Mouse (Mus musculus): ENCODE measurements at regions not wholly inside any gene's neighbourhood (a gene's known extent, or its start where the extent isn't known, plus 50 kb on each side); places are given as distances from the start of the nearest gene placed in this dataset.

DNA sequence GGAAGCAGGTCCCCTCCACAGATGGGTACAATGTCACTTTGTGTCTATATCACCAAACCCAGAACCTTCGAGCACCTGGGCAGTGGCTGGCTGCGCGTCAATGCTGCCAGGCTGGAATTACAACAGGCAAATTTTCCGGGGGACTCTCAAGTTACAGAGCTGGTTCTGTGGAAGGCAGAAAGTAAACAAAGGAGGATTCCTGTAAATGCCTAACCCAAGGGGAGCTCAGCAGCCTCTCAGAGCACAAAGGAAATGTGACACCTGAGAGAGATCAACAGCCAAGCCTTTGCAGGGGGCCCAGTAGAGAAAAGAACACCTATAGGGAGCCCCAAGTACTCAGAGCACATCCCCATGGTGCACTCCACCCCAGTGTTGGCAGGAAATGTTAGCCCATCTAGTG lies 70.7 kb downstream of the Setd4 start:
- DNase-seq, result no peak

DNA sequence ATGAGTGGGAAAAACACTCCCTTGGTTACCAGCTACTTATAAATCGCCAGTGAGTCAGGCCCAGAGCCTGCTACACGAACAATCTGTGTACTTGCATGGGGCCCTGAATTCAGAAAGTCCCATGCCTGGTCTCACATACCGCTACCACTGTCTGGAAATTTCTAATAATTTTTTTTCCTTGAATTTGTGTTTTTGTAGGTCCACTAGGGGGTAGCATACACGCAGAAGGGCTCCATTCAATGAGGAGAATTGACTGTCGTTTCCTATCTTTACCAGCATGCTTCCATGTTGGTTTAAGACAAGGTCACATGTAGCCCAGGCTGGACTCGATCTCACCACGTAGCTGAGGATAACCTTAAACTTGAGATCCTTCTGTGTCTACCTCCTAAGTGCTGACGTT lies 71.9 kb downstream of the Setd4 start:
- no peak for DNase-seq

DNA sequence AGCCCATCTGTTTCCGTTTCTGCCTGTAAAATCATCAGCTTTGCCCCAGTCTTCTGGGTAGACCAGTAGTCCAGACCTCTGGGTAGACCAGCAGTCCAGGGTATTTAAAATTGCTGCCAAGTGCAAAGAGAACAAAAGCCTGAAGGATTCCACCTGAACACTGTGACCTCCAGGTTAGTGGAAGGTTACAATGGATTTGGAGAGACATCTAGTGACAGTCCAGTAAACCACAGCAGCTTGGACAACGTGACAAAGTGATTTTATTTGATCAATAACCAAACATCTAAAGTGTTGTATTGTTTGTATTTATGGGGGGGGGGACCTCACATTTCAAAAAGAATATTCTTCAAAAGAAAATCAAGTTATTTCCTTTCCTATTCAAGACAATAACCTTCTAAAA lies 81.4 kb downstream of the Setd4 start:
- no peak for DNase-seq

DNA sequence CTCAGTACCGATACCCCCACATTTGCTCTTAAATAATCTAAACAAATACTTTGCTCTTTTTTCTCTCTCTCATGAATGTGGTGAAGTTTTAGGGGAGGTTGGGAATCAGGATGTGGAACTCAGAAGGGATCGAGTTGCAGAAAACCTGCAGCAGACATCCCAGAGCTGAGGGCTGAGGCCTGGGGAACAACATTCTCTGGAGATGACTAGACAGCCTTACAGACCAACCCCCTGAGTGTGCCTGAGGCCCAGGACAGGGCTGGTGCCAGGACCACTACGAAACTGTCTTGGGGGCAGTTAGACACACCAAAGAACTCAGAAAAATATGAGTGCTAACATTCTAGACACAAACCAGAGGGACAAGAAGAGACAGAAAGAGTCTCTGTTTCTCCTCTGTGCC lies 83.4 kb downstream of the Setd4 start:
- DNase-seq, result no peak

DNA sequence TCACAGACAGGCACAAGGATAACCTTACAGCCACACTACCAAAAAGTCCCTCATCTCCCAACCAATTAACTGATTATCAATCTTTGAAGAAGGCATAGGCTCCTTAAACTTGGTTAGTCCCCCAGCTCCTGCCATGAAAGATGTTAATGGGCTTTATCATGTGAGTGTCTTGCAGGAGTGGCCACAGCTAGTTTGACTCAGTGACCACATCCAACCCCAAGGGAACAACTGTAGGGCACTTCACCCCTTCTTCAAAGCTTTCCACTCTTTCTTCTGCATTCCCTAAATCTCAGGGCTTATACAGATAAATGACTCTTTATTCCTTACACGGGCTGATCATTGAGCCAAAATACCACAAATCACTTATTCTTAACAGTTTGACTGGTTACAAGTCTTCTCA lies 85.2 kb downstream of the Setd4 start:
- no peak for DNase-seq

DNA sequence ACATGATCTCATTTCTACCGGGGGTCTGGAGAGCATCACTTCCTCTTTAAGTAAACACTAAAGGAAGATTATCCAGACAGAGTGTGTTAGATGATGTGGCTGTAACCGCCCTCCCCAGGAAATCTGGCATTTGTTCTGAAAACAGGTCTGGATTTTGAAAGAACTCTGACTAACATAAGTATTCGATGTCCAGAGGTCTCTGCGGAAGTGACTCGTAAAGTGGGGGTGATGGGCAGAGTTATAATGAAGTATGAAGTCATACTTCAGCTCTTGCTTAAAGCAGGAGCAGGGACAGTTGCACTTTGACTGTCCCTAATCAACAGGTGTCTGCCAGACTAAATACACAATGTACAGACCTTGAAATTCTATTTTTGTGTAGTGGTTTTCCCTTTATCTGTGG lies 87.1 kb downstream of the Setd4 start:
- no peak for DNase-seq

DNA sequence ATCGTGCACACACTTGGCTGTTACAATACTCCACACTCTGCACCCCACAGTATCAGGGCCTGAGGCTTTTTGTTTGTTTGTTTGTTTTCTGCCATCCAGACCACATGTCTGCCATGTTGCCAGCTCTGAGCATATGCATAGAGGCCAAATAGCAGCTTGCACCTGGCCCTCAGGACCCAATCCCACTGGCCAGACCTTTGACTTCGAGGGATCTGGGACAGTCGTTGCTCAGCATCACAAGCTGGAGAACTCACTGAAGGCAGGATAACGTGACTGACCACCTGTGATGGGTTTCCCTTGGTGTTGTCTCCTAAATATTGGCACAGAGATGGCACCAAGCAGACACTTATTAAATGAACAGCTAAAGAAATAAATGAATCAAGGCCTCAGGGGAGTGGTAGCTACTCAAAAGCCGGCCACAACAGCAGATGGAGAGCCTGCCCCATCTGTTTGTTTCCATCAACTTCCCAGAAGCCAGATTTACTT lies 88.4 kb downstream of the Setd4 start:
- no peak for DNase-seq

DNA sequence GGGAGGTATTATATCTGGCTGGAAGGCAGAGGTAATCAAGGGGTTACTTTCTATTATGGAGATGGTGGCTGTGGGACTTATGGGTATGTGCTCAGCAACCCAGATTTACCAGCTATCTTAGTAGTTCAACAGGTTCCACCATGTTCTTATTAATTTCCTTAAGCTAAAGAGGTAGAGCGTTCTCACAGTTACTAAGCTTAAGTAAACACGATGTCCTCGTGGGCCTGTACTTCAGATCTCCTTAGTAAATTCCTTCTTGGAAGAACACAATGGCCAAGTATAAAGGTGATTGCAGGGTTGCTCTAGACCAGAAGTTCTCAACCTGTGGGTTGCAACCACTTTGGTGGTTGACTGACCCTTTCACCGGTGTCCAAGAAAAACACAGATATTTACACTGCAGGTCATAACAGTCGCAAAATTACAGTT lies 90.2 kb downstream of the Setd4 start:
- DNase-seq, result no peak

DNA sequence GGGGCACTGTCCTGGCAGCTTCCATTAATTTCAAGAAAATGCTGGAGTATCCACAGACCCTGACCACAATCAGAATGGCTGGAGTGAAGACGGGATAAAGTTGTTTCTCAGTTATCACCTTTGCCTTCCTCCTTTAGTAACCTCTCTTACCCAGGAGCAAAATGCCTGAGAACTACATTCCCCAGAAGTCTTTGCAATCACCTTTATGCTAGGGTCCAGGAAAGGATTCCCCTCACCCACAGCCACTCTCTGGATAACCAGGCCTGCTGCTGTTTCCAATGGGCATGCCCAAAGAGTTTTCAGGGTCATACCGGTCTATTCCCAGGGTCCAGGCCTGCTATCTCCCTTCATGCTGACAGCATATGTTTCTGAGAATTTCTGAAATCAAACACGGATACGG lies 91.9 kb downstream of the Setd4 start:
- DNase-seq, result no peak

DNA sequence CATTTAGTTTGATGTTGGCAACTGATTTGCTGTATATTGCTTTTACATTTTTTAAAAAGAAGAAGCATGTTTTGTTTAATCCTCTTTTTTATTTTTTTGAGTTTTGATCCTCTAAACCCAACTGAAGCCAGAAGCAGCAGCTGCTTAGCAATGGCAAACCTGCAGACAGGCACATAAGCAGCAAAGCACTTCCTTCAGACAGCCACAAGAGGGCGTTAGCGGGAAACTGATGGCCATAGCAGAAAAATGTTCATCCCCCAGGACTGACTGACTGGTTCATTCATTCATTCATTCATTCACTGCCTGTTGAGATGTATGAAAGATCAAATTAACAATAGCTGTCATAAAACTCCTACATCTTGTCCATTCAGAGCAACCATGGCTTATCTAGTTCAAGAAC lies 92.3 kb downstream of the Setd4 start:
- no peak for DNase-seq

DNA sequence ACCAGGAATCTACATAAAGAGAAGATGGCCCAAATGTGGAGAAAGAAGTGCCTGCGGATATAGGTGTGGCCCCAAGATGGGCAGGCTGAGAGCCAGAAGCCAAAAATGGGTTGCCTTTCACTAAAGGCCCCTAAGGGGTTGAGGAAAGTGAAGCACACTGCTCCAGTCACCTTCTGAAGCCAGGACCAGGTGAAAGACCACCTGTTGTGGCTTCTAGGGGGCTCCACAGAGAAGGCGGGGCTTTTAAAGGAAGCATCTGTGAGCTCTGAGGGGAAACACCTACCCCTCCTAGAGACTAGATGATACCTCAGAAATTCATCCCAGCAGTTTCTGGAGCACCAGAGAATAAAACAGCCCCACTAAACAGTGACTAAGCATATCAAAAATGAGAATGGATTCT lies 105.1 kb downstream of the Setd4 start:
- DNase-seq, result no peak

DNA sequence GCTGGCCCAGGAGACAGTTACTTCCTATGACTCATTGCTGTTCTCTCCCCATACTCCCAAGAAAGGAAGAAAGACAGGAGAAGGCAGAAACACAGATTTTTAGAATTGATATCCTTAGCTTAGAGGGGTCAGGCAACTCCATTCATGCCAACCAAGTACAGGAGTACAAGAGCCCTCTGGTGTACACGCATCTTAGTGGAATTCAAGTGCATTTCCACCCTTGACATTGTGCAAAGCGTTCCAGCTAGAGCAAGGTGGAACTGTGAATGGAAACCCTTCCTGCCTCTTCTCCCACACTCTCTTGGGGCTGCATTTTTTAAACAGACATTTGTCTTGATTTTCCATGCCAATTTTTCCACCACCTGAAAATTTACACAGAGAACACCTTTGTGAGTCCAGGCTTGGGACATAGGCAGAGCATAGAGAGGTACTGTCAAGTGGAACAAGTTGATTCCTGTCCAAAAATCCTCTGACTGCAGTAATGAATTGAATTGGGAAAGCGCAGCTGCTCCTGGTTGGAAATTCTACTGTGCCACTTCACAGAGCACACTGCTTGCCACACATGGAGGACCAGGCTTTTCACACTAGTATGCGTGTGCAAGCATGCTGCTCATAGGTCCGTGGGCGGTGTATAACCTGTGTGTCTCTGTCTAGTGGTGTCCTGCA lies 110.4 kb downstream of the Setd4 start:
- no peak for DNase-seq

DNA sequence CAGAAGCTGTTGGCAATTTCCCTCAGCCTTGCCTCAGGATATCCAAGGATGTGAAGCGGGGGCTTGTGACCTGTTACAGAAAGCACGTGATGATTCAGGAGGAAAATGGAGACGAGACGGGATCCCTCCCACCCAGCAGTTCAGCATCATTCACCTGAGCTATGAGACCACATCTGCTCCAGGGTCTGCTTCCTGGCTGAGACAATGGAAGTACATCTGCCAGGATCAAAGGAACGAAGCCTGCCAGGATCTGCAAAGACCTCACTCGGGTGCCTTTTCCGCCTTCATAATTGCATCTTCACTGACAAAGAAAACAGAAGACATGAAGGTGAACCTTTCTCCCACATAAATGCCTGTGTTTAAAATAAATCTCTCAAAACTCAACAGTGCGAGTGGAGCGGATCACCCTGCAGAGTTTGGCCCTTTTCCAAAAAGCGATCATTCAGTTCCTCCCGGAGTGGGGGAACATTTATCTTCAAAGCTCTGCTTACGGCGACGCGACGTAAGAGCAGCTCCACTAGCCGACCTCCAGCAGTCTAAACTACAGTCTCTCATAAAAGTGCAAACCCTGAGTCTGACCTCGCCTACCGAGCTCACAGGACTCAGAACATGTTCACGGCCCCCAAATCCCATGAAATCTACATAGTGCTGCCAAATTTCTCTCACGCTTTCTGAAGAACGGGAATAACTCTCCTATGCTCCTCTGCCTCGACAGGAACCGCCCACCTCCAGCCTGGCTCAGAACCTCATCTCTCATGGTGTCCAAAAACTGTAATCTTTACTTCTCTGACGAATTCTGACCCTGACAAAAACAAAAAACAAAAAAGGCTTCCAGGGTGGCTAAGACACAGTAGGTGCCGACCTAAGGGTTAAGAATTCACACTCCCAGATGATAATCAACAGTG lies 117.0 kb downstream of the Setd4 start:
- DNase-seq, result peak; percentile 17

DNA sequence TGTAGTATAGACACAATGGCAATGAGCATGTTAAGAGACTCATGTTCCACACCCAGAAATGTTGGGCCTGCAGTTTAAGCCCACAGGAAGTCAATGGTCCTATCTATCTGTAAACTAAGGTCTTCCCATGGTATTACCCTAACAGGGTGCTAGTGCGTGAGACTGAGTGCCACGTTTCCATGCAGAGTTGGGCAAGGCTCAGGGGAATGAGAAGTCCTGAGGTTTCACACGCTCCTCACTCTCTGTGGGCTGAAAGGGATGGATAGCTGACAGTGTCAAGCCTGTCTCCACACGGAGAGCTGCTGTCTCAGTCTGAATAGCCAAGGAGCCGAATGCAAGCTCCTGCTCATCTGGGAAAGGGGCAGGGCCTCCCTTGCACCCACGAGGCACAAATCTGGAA lies 133.9 kb downstream of the Setd4 start:
- DNase-seq, result no peak

DNA sequence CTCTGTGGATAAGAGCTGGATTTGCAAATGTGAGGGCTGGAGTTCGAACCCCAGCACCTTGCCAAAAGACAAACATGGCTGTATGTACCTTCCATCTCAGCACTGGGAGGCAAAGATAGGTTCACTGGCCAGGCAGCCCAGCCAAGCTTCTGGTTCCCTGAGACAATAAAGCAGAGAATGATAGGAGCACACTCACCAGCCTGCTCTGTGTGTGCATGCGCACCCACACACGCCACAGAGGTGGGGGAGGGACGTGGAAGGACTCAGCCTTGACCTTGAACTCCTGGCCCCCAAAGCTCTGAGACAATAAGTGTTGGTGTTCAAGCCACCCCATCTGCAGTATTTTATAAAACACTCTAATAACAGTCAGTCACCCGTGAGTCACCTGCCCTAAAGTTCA lies 138.1 kb downstream of the Setd4 start:
- no peak for DNase-seq

DNA sequence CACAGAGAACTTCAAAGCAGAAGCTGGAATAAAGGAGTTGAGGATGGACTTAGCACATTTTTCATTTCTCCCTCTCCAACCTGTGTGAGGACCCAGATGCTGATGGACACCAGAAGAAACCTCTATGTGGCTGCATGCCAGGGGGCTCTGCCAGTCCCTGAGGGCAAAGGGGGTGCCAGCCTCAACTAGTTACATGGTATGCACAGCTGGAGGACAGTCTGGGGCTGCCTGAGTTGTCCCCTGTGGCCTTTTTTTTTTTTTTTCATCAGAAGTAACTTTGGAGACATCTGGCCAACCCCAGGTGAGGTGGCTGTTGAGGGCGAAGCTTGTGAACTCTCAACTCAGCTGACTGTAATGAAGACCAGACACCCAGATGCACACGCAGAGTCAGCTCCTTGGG lies 139.0 kb downstream of the Setd4 start:
- no peak for DNase-seq

DNA sequence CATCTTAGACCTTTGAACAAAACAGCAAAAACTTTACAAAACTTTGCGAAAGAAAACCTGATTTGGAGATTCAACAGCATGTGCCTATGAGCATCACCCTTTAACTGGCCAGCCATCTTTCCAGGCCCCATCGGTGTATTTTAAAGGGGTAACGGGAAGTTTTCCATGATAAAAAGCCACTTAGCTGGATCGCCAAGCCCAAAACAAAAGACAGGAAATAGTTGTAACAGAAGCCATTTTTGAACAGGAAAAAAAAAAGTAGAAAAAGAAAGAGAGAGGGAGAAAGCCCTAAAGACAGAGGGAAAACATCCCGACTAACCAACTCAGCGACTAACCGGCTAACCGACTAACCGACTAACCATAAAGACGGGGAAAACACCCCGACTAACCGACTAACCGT lies 140.5 kb downstream of the Setd4 start:
- no peak for DNase-seq

DNA sequence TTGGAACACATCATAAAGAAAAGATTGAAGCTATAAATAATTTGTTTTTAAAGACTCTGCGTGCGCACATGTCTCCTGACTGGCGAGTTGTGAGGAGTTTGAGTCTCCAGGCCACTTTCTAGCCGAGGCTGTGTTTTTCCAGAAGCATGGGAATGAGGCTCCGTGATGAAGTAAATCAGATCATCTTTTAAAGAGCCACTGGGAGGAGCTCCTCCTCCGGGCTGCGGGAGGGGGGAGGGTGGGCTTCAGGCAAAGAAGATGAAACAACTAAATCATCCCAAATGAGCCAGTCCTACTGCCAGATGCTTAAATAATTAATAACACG lies 141.6 kb downstream of the Setd4 start:
- DNase-seq, result no peak

DNA sequence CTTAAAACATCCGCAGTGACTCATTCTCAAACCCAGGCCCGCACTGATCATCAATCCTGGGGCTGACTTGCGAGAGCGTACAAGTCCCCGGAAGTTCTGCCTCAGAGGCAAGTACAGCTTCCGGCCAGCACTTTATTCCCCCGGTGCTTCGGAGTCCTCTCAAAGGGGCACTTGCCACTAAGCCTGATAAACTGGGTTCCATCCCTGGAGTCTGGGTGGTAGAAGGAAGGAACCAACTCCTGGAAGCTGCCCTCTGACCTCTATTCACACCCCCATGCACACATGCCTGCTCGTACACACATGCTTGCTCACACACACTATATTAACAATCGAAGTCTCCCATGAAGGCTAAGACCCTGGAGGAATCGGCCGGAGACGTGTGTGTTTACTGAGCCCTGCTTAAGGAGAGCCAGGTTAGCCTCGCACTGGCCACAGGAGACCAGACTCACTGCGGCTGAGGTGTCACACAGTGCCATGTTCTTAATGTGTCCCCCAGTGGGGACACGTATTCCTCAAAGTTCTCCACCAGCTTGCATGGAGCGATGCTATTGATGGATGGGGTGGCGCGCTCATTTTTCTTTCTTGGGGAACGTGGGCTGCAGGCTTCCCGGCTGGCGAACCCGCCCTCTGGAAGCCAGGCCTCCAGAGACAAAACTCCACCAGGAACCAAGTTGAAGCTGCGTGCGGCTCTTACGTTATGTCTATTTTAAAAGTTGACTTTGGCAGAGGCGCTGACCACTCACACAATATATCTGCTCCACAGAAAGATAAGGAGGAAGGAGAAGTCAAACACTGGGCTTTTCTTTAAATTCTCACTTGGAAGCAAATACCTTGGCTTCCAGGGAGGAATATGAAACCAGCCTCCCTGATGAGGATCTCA lies 142.2 kb downstream of the Setd4 start:
- DNase-seq, result no peak

DNA sequence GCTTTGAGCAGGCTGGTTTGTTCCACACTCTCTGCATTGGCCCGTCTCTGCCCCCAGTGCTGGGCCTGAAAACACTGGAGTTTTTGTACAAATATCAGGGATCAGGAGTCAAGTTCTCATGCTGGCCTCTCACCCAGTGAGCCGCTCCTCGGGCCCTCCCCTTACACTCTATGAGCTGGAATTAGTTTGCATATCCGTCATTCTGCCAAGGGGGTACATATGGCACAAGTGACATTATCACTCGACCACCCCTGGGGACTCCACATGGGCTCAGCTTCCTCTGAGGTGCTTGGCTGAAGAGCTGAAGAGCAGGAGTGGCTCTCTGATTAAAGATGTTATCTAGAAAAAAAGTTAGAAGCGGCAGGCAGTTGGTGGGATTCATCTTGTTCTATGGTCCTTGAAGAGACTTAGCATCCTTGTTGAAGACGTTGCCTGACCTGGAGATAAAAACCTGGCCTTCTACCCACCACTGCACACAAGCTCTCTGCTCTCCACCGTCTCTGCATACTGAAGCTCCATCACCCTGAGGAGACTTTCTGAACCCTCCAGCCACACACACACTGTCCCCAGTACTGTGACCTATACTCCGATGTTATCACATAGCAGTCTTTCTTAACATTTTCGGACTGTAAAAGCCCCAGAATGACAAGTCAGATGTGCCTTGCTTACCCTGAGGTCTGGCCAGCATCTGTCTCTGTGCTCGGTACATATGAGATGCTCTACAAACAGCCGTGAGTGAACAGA lies 144.2 kb downstream of the Setd4 start:
- DNase-seq, result no peak

DNA sequence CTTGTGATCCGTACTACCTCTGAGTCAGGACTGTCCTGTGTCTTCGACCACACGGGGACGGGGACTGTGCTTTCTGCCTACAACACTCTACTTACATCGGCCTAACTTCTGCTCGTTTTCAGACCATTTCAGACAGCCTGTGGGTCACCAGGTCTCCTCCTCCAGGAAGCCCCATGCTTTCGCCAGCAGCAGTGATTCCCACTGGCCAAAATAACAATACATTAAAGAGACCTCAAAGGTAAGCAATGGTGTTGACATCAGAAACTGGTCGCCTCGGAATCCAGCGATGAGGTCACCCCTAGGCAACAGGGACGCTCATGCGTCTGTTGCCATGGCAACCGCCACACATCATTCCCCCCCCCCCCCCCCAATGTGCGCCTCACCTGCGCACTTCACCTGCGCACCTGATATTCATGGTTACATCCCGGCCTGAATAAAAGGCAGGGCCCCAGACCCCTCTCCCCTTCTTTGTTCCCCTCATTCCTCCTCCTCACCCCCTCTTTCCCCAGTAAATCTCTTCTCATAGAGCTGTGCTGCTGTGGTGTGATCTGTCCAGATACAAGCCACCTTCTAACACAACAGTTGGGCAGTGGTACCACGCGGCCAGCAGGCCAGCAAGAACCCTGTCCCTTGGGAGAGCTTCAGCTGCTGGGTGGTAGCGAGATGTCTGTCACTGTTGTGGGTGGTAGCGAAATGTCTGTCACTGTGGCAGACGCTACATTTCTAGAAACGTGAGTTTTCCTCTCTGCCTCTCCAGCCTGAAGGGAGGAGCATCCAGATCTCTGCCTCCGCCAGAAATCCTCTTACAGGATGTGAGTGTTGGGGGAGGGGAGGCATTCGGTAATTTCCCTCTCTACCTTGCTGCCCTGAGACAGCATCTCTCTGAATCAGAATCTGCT lies 145.0 kb downstream of the Setd4 start:
- no peak for DNase-seq
